Mouse (Mus musculus) CH12.LX (cell line): ENCODE results near the gene Olfr556. TPM values are rescaled to one million over a fixed set of nuclear protein-coding genes. Genes with fewer than 3 reads are reported as not detected.
A peak's percentile ranks its signal among the peaks of the same experiment; 100 is the strongest.

Experiments
- DNase-seq: peaks from one replicate; pipeline ENCODE4 v3.0.0-alpha.2; 2013; ENCODE audit errors: extremely low read depth
- H3K27ac ChIP-seq: 2 replicates; pipeline ENCODE4 v1.5.1; 2012; ENCODE audit warnings: low read depth, mild to moderate bottlenecking, control low read depth, moderate library complexity; ENCODE audit not compliant: insufficient read depth
- H3K27me3 ChIP-seq: replicated peaks from 2 replicates; pipeline ENCODE3; 2012; ENCODE audit warnings: inconsistent platforms
- H3K36me3 ChIP-seq, 2 experiments: replicated peaks in 1 of 2; 2 replicates each; pipeline versions ENCODE3 to v1.6.1; 2012; ENCODE audit warnings: inconsistent platforms in 1 of 2, low read length in 1 of 2, mild to moderate bottlenecking in 1 of 2, mixed read lengths in 1 of 2, moderate library complexity in 1 of 2; ENCODE audit not compliant: control insufficient read depth in 1 of 2, insufficient read depth in 1 of 2
- H3K4me1 ChIP-seq, 2 experiments: 2 replicates each; pipeline ENCODE4 v1.6.1; 2012; ENCODE audit warnings: inconsistent platforms in 1 of 2, moderate library complexity in 1 of 2; ENCODE audit not compliant: insufficient read depth in 2 of 2, control insufficient read depth in 1 of 2
- H3K4me2 ChIP-seq: 2 replicates; pipeline ENCODE4 v1.6.1; 2012; ENCODE audit warnings: low read depth, mild to moderate bottlenecking, control low read depth; ENCODE audit not compliant: poor library complexity, insufficient read depth, severe bottlenecking
- H3K4me3 ChIP-seq, 3 experiments: fragments of 150-350 bp in 1 of 3; sonication (generic) in 1 of 3; replicated peaks in 1 of 3; 2 replicates each; pipeline versions ENCODE3 to v1.5.1; 2011 to 2012; ENCODE audit warnings: low read depth in 2 of 3, low read length in 2 of 3, mild to moderate bottlenecking in 2 of 3, moderate library complexity in 2 of 3, control low read depth in 1 of 3, improper control_type of control experiment in 1 of 3, inconsistent platforms in 1 of 3, mixed read lengths in 1 of 3; ENCODE audit not compliant: poor library complexity in 1 of 3
- H3K79me2 ChIP-seq: replicated peaks from 2 replicates; pipeline ENCODE4 v1.6.1; 2012; ENCODE audit warnings: mild to moderate bottlenecking, moderate library complexity; ENCODE audit not compliant: control insufficient read depth, poor library complexity, insufficient read depth, severe bottlenecking; ENCODE audit errors: extremely low read depth
- H3K9ac ChIP-seq: 2 replicates; pipeline ENCODE4 v1.6.1; 2012; ENCODE audit warnings: low read depth, mild to moderate bottlenecking, control low read depth, moderate library complexity; ENCODE audit not compliant: insufficient read depth
- H3K9me3 ChIP-seq: replicated peaks from 2 replicates; pipeline ENCODE3; 2012; ENCODE audit warnings: low read length, inconsistent platforms, mixed read lengths
- BHLHE40 ChIP-seq: IDR thresholded peaks from 2 replicates; pipeline ENCODE4 v1.6.1; 2011; ENCODE audit warnings: mild to moderate bottlenecking, low read depth, low read length, improper control_type of control experiment
- CHD1 ChIP-seq: IDR thresholded peaks from 2 replicates; pipeline ENCODE4 v1.6.1; 2012; ENCODE audit warnings: low read depth, low read length, improper control_type of control experiment, inconsistent platforms
- CHD2 ChIP-seq: IDR thresholded peaks from 2 replicates; pipeline ENCODE4 v1.6.1; 2011; ENCODE audit warnings: low read length, improper control_type of control experiment
- CTCF ChIP-seq, 2 experiments: IDR thresholded peaks in 1 of 2; conservative IDR thresholded peaks in 1 of 2; 2 replicates each; pipeline ENCODE4 v1.5.1; 2011 to 2012; ENCODE audit warnings: low read depth in 2 of 2, low read length in 2 of 2, improper control_type of control experiment in 1 of 2, inconsistent platforms in 1 of 2, mild to moderate bottlenecking in 1 of 2, moderate library complexity in 1 of 2
- E2F4 ChIP-seq: IDR thresholded peaks from 2 replicates; pipeline ENCODE4 v1.6.1; 2011; ENCODE audit warnings: low read depth, low read length, improper control_type of control experiment; ENCODE audit not compliant: insufficient replicate concordance
- ELF1 ChIP-seq: IDR thresholded peaks from 2 replicates; pipeline ENCODE4 v1.6.1; 2014; ENCODE audit warnings: low read depth, mild to moderate bottlenecking, inconsistent platforms, low read length, improper control_type of control experiment
- GABPA ChIP-seq: IDR thresholded peaks from 2 replicates; pipeline ENCODE4 v1.6.1; 2012; ENCODE audit warnings: low read depth, low read length, improper control_type of control experiment, inconsistent platforms; ENCODE audit not compliant: insufficient replicate concordance
- IRF4 ChIP-seq: IDR thresholded peaks from 2 replicates; pipeline ENCODE4 v1.6.1; 2014; ENCODE audit warnings: low read depth, mild to moderate bottlenecking, inconsistent platforms, low read length, improper control_type of control experiment
- PAX5 ChIP-seq: IDR thresholded peaks from 2 replicates; pipeline ENCODE4 v1.6.1; 2012; ENCODE audit warnings: low read length, inconsistent platforms, mixed read lengths
- POLR2AphosphoS2 ChIP-seq: IDR thresholded peaks from 2 replicates; pipeline ENCODE4 v1.6.1; 2011; ENCODE audit warnings: low read depth, low read length, improper control_type of control experiment
- RAD21 ChIP-seq: IDR thresholded peaks from 2 replicates; pipeline ENCODE4 v1.6.1; 2011; ENCODE audit warnings: low read depth, mild to moderate bottlenecking, low read length, improper control_type of control experiment, moderate library complexity
- RCOR1 ChIP-seq: conservative IDR thresholded peaks from 2 replicates; pipeline ENCODE4 v1.6.1; 2012; ENCODE audit warnings: low read depth, mild to moderate bottlenecking, inconsistent platforms, low read length, improper control_type of control experiment
- SIN3A ChIP-seq: IDR thresholded peaks from 2 replicates; pipeline ENCODE4 v1.6.1; 2012; ENCODE audit warnings: low read length, improper control_type of control experiment, inconsistent platforms
- SMC3 ChIP-seq: IDR thresholded peaks from 2 replicates; pipeline ENCODE4 v1.6.1; 2011; ENCODE audit warnings: low read depth, low read length, improper control_type of control experiment
- TBP ChIP-seq: conservative IDR thresholded peaks from 2 replicates; pipeline ENCODE4 v1.6.1; 2011; ENCODE audit warnings: low read depth, low read length, improper control_type of control experiment
- USF2 ChIP-seq: conservative IDR thresholded peaks from 2 replicates; pipeline ENCODE4 v1.6.1; 2011; ENCODE audit warnings: low read depth, low read length, improper control_type of control experiment
- dilution Hi-C: fragments of 300-500 bp; cut with MboI; formaldehyde crosslinking; loops from 2 replicates; pipeline ENCODE4 v1.14.3; 2020; ENCODE audit warnings: low sequenced_read_pairs; ENCODE audit not compliant: extremely low pct_unique_long_range_greater_than_20kb, extremely low pct_ligation_motif_present
- in situ Hi-C: fragments of 300-500 bp; cut with MboI; formaldehyde crosslinking; loops from 3 replicates; pipeline ENCODE4 v1.14.3; 2019; ENCODE audit warnings: low sequenced_read_pairs, low pct_ligation_motif_present, low pct_unique_long_range_greater_than_20kb, mixed read lengths
- polyA plus RNA-seq: library from polyadenylated mRNA; unstranded; fragments of >175 nt; gene quantifications from 2 replicates; pipeline ENCODE4 v1.2.1, GENCODE M21; 2012; ENCODE audit warnings: low read depth; ENCODE audit not compliant: insufficient read length
- total RNA-seq, 2 experiments: library from RNA; depleted of rRNA; stranded (reverse); fragments of 300-350 nt in 1 of 2; fragments of >200 nt in 1 of 2; gene quantifications; 2 replicates each; pipeline ENCODE4 v1.2.3; 2012 to 2014

Gene Olfr556
- total and polyA plus RNA-seq, 3 experiments = not detected

DNA sequence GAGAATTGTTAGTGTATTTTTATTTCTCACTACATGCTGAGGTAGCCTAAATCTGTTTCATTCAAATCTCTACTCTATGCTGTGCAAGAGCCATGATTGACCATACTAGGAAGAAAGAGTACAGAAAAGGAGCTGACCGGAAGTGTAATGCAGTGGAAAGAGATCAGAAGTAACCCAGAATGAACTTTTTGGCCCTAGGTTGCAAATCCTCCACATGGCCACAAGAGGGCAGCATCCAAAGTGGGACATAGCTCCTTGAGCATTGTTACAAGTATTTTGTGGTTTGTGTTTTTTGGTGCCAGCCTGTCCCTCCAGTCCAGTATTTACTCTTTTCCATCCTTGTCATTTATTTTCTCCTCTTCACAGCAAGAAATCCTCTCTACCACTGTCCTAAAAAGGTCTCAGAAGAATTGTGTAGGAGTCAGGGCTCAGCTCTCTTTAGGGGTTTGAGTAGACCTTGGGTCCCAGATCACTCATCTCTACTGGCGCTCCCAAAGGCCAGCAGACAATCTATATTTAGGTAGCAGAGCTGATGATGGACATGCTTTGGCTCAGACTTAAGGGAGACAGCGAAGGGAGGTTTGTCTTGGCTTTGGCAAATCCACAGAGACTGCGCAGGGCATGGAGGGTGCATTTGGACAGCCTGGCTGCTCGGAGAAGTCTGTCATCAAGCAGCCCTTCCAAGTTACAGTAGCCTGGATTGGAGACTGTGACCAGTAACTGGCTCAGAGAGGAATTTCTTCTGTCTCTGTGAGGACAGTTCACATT lies 30.8 kb downstream of the Olfr556 start, which contains the start of gene Olfr557:
Gene Olfr557 (plus strand): TSS at position 553 of the 768 bp plus-strand sequence.
- Histone ChIP-seq H3K27me3 (peaks cover 5% of the 10 kb centered on the region), H3K4me1 (0 out of 4 replicates have a peak, but pooled peaks cover 0 to 2% of the 10 kb centered on the region in 2 experiments), H3K27ac (no peak within 1 kb of the TSS), H3K9ac (no peak within 1 kb of the TSS), H3K4me3 (no peak within 1 kb of the TSS), H3K79me2 (no peaks in the 10 kb centered on the region), H3K9me3 (no peaks in the 10 kb centered on the region), H3K36me3 (no peaks in the 10 kb centered on the region), H3K4me2 (peak within 1 kb of the TSS; percentile 21; the same call in 1 of the 2 replicates)
- dilution Hi-C loops (no loop called here), in situ Hi-C loops (no loop called here)
- TF ChIP-seq CHD1 (no peak), RAD21 (peak; percentile 55), GABPA (no peak), BHLHE40 (no peak), CTCF (conservative IDR thresholded peaks at IDR 0.05 in 1 of 2, IDR thresholded peaks at IDR 0.05 in 1 of 2; ENCODE audit: low read depth in 2 of 2, low read length in 2 of 2) (peak; percentile 83 to 96), SIN3A (no peak), IRF4 (no peak), POLR2AphosphoS2 (no peak), ELF1 (peak; percentile 54), CHD2 (no peak), SMC3 (peak; percentile 75)
- peak; percentile 70 for DNase-seq

DNA sequence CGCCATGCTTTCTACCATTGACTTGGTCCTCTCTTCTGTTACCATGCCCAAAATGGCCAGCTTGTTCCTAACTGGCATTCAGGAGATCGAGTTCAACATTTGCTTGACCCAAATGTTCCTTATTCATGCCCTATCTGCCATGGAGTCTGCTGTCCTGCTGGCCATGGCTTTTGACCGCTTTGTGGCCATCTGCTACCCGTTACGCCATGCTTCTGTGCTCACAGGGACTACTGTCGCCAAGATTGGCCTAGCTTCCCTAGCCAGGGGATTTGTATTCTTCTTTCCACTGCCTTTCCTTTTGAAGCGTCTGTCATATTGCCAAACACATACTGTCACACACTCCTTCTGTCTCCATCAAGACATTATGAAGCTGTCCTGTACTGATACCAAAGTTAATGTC lies 33.8 kb downstream of the Olfr556 start:
- Histone ChIP-seq H3K4me1 (0 out of 4 replicates have a peak, but pooled peaks cover 0 to 2% of the 10 kb centered on the region in 2 experiments), H3K4me3 (no peak overlapping the region), H3K36me3 (no peaks in the 10 kb centered on the region), H3K27ac (no peak overlapping the region), H3K4me2 (no peak overlapping the region), H3K9ac (no peak overlapping the region), H3K79me2 (no peaks in the 10 kb centered on the region), H3K9me3 (no peaks in the 10 kb centered on the region), H3K27me3 (peaks cover 5% of the 10 kb centered on the region)
- no peak for DNase-seq
- TF ChIP-seq TBP (no peak), CHD2 (no peak), E2F4 (no peak), USF2 (no peak), PAX5 (no peak), RCOR1 (no peak), IRF4 (no peak)
- in situ Hi-C loops = no loop called here
- dilution Hi-C loops = no loop called here
